Mouse (Mus musculus) small intestine, adult 2 months (tissue): Measurements from ENCODE around the gene Mgat3.

Experiments
- CTCF ChIP-seq: fragments of 200-500 bp; IDR thresholded peaks from 2 replicates; pipeline ENCODE4 v1.5.1; 2012; ENCODE audit warnings: low read depth, mild to moderate bottlenecking, control low read depth, inconsistent platforms, low read length, moderate library complexity, mixed read lengths; ENCODE audit not compliant: insufficient replicate concordance, insufficient read length; ENCODE audit errors: extremely low read depth
- POLR2A ChIP-seq: fragments of 200-500 bp; IDR thresholded peaks from 2 replicates; pipeline ENCODE4 v1.6.1; 2012; ENCODE audit warnings: low read depth, mild to moderate bottlenecking, control low read depth, inconsistent platforms, low read length, moderate library complexity

DNA sequence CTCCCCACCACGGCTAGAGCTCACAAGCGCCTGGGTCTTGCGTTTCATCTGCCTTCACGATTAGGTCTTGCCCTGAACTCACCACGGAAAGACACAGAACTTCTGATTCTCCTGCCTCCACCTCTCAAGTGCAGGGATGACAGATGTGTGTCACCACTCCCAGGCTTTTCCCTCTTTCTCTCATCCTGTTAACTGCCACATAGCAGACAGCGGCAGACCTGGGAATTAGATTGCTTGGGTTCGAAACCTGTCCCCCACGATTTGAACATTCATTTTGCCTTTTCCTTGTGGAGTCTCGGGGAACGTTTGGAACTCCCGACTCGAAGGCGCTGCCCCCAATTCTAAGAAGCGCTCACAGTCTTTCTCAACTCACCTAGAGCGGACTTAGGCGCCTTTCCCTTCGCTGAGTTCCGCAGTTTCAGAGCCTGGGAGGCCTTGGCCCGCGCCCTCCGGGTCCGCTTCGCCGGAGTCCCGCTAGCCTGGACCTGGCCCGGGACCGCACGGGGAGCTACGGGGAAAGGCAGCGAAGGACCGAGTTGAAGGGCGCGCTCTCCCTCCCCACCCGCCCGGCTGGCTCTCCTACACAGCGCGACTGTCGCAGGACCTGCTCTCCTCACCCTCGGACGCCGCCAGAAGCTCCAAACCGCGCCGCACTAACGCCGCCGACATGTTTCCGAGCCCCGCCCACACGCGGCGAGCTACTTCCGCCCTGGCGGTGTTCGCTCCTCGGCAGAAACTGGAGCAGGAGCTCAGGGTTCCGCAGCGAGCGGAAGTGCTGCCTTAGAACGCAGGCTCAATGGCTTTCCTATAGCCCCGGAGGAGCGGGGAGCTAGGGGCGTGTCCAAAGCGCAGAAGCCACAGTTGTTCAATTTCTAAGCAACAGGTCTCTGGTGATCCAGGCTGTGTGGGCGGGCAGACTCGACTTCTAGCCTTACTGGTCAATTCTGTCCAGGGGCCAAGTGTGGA is 90.4 kb downstream of the Mgat3 start, which contains the start of gene Rps19bp1:
- TF ChIP-seq CTCF (peak; percentile 11; the same call in 1 of the 2 replicates), POLR2A (peak; percentile 67; the same call in 1 of the 2 replicates)
